Mouse (Mus musculus): ENCODE data around the gene Rhox4a2.
"Not testable (repeated sequence)": the region's sequence is repeated elsewhere in the genome, so short reads cannot be mapped to it uniquely, and the experiment has no call there.

The Rhox4a2 gene

DNA sequence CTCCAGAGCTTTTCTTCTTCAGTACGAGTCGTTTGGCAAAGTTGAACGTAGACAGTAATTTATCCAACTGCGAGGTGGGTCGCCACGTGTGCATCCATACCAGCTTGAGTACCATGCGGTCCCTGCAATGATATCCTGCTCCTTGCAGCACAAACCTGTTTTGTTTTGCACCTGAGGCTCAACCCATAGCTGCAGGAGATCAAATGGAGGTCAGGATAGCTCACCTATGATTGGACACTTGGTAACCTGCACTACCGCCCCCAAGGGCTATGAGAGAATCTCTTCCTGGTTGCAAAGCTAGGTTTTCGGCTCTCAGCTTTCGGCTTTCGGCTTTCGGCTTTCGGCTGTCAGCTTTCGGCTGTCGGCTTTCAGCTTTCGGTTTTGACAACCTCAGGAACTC lies at the start of gene Rhox4a2:
Gene Rhox4a2, plus strand, starts transcription at position 301 of the 400 bp plus-strand sequence.
- not testable (repeated sequence) for DNase-seq

DNA sequence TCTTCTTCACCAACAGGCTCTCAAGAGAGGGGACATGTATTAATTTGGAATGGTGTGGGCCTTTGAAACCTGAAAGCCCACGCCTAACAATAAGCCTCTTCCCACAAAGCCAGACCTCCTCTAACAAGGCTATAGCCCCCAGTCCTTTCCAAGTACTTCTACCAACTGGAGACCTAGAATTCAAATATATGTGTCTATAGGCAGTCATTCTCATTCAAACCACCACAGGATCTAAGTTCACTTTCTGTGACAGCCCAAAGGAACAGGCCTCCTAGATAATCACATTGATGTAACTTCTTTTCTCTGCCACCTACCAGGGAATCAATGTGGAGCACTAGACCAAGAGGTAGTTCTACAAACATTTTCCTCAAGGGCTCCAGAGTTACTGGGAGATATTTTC lies 10.9 kb upstream of the Rhox4a2 start, which contains the start of gene Rhox3a2:
Gene Rhox3a2, plus strand, starts transcription at position 301 of the 400 bp plus-strand sequence.
- DNase-seq: not testable (repeated sequence)

DNA sequence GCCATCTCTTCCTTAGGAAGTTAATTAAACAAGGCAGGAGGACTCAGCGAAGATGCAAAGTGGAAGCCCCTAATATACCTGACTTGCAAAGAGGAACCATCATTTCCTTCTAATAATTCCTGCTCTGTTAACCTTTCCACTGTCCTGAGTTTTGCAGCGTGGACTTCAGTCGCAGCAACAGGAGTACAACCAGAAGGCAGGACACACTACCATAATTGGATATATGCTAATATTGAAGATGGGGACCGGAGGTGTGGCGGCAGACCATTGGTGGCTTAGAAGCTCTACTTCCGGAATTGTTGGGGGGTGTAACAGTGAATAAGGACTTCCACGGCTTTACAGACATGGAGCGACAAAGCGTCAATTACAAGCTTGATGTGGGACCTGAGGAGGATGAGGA lies 21.1 kb downstream of the Rhox4a2 start, which contains the start of gene Rhox2b:
Gene Rhox2b, plus strand, starts transcription at position 301 of the 400 bp plus-strand sequence.
- DNase-seq: not testable (repeated sequence)

GRCm38 (mm10) chrX:37432194-37432593 lies 41.5 kb downstream of the Rhox4a2 start, which contains the start of gene Rhox4b:
Rhox4b (plus strand) TSS chrX:37432494.
- DNase-seq: not testable (repeated sequence)
